Mouse (Mus musculus) hindlimb bud, embryonic 11.5 days (tissue): ENCODE data around the gene Crtap.

Experiments used
- DNase-seq: peaks from one replicate; pipeline ENCODE4 v3.0.0-alpha.2; 2012; ENCODE audit warnings: low read depth, low spot score; ENCODE audit errors: extremely low spot score

Crtap gene

GRCm38 (mm10) chr9:114389905-114390748 lies at the start of gene Crtap:
Gene Crtap (minus strand): TSS chr9:114390675.
- no peak for DNase-seq

DNA sequence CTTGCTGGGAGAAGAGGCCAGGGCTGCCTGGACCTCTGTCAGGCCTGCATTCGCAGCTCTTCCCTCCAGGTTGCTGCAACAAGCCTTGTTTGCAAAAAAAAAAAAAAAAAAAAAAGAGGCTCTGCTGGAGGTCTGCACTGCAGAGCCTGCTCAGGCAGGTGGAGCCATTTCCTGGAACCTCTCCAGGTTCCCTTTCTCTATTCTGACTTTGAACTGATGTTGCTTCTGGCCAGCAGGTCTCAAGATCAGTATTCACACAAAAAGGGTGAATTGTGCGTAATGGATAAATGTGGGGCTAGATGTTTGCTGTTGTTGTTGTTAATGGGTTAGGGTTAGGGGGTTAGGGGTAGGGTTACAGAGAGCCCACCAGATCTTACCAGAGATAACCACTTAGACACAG lies 45.2 kb upstream of the Crtap start:
- no peak for DNase-seq

DNA sequence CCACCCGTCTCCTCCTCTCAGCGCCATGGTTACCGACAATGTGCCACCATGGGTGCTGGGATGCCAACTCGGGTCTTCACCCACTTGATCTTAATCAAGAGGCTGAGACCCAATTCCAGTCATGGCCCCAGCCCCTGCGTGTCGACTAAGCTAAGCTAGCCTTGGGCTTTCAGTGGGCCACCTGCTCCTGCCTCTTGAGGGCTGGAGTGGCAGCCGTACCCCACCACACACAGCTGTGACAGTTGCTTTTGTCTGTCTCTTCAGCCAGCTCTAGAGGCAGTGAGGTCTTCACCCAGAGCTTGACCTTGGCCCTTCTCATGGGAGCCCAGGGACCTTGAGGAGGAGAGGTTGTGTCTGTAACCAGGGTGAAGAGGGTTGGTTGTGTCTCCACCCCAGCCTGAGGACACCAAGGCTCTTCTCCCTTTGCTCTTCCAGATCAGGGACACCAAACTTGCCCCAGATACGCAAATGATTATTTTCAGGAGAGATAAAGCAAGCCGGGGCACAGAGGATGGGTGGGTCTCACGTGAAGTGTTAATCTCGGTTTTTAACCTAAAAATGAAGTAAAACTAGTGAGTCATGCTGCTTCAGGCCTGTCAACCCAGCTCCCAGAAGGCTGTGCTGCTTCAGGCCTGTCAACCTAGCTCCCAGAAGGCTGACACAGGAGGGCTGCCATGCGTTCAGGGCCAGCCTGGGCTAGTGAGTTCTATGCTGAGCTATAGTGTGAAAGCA lies 37.8 kb upstream of the Crtap start:
- no peak for DNase-seq

GRCm38 (mm10) chr9:114427425-114427824 lies 37.0 kb upstream of the Crtap start:
- no peak for DNase-seq

DNA sequence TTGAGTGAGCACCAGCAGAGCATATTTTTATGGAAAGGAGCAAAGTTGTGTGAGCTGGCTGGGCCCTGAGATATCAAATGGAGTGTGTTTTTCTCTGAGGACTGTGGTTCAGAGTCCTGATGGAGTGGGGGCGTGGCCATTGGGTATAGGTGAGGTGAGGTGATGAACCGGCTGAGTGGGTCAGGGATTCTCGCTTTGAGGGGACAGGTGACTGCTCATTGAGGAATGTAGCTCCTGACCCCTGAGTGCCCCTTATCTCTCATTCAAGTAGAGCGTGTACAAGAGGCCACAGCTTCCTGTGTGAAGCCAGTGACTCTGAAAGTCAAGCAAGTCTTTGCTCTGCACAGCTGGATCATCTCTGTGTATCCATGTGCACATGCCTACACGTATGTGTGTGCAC lies 35.7 kb upstream of the Crtap start:
- DNase-seq = no peak

GRCm38 (mm10) chr9:114425576-114425975 lies 35.1 kb upstream of the Crtap start:
- no peak for DNase-seq

DNA sequence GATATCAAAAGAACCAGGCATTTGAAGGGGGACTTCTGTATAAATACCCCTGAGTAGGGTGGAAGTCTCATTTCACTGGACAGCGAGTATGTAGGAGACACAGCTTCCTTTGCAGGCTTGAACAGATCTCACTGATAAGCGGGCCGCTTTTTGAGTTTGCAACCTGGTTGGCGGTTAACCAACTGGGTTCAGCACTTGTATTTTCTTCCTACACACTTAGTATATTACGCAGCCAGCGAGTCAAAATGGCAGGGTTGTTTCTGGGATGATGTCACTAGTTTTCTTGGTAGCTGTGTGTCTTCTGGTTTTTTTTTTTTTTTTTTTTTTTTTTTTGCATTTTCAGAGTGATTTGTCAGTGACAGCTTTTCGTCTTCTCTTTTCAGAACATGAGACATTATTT lies 31.3 kb upstream of the Crtap start:
- DNase-seq = no peak

GRCm38 (mm10) chr9:114421045-114421444 lies 30.6 kb upstream of the Crtap start:
- DNase-seq = no peak

GRCm38 (mm10) chr9:114420443-114420842 lies 30.0 kb upstream of the Crtap start:
- no peak for DNase-seq

DNA sequence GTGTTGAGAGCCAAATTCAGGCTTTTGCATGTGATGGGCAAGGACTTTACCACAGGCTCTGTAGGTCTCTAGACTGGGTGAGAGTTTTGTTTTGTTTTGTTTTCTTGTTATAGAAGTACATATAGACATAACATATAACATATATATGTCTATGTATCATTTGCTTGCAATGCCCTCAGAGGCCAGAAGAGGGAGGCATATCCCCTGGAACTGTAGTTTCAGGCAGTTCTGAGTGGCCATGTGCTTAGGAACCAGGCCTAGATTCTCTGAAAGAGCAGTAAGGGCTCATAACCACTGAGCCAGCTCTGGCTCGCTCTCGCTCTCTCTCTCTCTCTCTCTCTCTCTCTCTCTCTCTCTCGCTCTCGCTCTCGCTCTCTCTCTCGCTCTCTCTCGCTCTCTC lies 27.7 kb upstream of the Crtap start:
- DNase-seq = no peak

GRCm38 (mm10) chr9:114416646-114417517 lies 26.4 kb upstream of the Crtap start:
- no peak for DNase-seq

GRCm38 (mm10) chr9:114415701-114416100 lies 25.2 kb upstream of the Crtap start:
- peak; percentile 50 for DNase-seq

GRCm38 (mm10) chr9:114413866-114414265 lies 23.4 kb upstream of the Crtap start:
- DNase-seq = no peak

DNA sequence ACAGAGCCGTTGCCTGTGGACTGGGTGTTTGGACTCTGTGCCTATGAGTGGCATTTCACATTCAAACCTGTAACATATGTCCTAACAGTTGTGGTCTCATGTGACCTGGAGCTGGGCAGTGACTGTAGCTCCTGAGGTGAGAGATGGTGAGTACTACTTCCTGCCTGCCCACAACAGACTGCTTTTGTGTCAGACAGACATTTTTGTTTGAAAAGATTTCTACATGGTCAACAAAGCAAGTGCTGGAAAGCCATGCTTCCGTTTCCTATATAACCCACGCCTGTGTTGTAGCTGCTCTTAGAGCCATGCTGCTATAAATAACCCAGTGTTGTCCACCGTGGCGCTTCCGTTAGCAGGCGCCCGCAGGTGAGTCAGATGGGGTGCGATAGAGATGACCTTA lies 21.9 kb upstream of the Crtap start:
- DNase-seq = no peak

GRCm38 (mm10) chr9:114411295-114411694 lies 20.8 kb upstream of the Crtap start:
- no peak for DNase-seq

DNA sequence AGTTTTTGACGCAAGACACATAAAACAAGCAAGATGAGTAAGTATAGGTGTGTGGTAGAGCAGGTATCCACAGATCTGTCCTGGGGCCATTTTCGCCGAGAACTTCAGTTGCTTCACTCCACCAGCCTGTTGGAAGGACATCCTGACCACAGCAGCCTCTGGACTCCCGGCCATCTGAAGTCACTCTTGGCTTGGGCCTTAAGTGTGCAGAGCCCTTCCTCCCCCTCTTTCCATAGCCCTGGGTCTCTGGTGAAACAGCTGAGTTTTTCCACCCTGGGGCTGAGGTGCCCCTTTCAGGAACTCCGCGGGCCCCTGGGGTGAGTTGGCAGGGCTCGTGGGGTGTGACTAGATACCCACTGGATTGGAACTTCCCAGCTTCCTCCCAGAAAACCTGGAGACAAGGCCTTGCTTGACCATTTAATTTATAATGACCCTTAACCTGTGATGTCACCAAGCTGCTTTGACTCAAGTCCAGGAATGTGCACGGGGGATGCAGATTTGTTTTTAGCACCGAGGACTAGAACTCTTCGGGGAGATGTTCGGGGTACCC lies 19.9 kb upstream of the Crtap start:
- no peak for DNase-seq

DNA sequence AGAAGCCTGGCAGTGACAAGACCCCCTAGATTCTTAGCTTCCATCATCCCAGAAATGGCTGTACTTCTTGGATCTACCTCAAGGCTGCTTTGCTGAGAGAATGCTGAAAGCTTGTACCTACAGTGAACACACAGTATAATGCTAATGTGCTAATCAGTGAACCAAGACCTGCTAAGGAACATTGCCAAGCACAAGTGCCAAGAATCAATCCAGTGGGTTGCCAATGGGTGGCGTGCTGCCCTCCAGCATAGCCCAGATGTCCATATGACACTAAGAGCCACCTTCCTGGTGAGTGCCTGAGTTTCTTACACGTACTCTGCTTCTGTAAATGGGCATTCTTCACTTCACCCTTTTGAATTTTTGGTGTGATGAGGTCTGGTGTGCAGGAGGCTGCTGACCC lies 17.2 kb upstream of the Crtap start:
- DNase-seq = no peak

DNA sequence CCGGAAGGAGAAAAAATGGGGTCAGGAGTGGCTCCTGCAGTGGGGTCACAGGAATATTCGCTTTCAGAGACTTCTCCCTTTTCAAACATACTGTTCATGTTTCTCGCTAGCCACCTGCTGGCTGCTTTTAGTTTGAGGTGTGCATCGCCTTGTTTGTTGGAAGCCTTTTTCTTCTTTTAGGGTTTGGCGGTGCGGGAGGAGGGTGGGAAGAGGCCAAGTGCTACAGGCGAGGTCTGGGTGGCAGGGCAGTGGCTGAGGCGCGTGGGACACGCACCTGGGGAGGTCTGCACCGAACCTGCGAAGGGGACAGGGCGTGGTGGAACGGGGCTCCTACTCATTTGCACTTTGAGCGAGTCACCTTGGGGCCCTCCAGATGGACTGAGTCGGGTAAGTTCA lies 11.2 kb upstream of the Crtap start:
- DNase-seq = peak; percentile 46

GRCm38 (mm10) chr9:114400949-114401684 lies 10.6 kb upstream of the Crtap start, which contains the start of the genes Glb1 and Tmppe:
Gene Glb1 (plus strand): TSS chr9:114401076.
Gene Tmppe (plus strand): TSS chr9:114401105.
- peak; percentile 69 for DNase-seq

DNA sequence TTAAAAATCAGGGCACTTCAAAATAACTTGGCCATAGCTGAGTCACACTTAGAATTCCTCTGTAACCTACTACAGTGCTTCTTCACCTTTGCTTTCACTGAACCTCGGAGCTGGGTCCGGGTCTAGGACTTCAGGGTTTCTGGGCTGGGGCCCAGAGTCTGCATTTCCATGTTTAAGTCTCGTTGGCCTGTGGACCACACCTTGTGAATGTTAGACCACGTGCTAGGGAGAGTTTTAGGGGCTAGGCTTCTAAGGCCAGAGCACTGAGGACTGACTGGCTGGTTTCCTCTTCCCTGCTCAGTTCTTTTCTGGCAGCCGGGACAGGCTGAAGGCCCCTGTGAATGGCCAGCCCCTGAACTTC lies 10.1 kb upstream of the Crtap start:
- no peak for DNase-seq
